Mouse (Mus musculus) embryo, embryonic 10 days (tissue): ENCODE measurements around the gene Polr2f.
A peak's percentile ranks its signal among the peaks of the same experiment; 100 is the strongest.

ENCODE experiments used
- DNase-seq: peaks from one replicate; pipeline ENCODE4 v3.0.0-alpha.2; 2015; ENCODE audit warnings: low spot score

The Polr2f gene

GRCm38 (mm10) chr15:79140866-79141565, at the start of gene Polr2f, which contains the start of gene 1700088E04Rik:
Gene Polr2f (plus strand): TSS chr15:79141009.
Gene 1700088E04Rik (minus strand): TSS chr15:79141253.
- DNase-seq = peak; percentile 100

GRCm38 (mm10) chr15:79092284-79092683, 48.5 kb upstream of the Polr2f start:
- DNase-seq = no peak

- peak; percentile 54 for DNase-seq
Measured at GRCm38 (mm10) chr15:79093083-79093839, 47.5 kb upstream of the Polr2f start.

GRCm38 (mm10) chr15:79095483-79095882, 45.3 kb upstream of the Polr2f start:
- DNase-seq = no peak

DNA sequence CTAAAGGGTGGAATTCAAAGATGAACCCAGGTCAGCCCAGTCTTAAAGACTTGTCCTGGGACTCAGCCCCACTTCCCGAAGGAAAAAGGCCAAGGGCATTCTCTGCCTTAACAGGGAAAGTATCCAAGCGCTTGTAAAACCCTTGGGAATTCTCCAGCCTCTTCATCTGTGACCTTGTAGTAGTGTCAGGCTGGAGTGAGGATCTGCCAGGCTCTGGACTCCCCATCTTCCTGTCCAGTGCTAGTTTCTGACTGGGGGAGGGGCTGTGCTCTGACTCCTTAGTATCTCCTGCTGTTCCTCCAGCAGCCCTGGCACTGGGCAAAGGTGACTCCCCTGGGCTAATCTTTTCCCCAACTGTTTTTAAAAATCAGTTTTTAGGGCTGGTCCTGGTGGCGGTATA, 44.3 kb upstream of the Polr2f start:
- no peak for DNase-seq

GRCm38 (mm10) chr15:79097135-79097534, 43.7 kb upstream of the Polr2f start:
- DNase-seq = no peak

- peak; percentile 31 for DNase-seq
Measured at GRCm38 (mm10) chr15:79097611-79098025, 43.2 kb upstream of the Polr2f start.

DNA sequence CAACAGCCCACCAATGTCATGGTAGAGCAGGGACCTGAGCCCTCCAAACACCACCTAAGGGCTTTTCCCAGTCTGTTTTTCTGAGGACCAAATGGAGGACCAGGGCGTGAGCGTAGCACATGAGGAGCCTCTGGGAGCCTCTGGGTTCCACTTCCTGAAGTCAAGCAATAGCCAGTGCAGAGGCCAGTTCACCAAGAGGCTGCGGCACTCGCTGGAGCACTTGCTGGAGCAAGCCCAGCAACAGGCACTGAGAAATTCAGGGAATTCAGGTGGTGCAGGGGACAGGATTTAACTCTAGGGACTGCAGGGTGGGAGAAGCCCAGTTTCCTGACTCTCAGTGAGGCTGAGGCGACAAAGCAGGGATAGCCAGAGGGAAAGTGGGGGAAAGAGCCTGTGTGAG, 42.6 kb upstream of the Polr2f start:
- no peak for DNase-seq

DNA sequence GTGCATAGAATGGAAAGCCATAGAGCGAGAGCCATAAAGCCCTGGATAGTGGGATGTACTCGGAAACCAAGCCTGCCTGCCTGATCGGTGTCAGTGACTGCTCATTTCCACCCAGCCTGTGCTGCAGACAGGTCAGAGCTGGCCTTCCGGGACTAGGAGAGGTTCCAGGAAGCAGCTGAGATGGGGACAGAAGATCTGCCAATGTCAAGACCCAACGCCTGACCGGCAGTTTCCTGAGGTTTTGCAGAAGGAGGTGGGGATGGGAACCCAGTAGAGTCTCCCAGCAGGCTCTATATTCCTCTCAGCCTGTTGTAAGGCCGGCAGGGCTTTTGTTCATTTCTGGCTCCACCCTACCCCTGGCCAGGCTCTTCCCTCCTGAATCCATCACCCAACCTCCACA, 41.9 kb upstream of the Polr2f start:
- no peak for DNase-seq

GRCm38 (mm10) chr15:79099456-79099855, 41.4 kb upstream of the Polr2f start:
- no peak for DNase-seq

DNA sequence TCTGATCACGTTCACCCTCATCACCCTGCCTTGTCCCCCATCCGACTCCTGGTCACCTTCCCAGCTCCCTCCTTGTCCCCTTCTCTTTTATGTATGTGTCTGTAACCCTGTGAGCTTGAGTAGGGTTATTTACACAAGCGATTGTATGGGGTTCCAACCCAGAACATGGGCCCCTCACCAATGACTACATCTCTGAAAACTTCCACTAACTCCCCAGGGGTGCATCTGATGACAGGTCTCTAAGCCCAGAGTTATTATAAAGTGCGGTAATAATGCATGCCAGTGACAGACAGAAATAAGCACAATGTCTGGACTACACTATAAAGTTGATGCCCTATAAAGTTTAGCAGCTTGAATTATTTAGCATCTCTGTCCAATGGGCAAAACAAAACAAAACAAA, 40.4 kb upstream of the Polr2f start:
- no peak for DNase-seq

DNA sequence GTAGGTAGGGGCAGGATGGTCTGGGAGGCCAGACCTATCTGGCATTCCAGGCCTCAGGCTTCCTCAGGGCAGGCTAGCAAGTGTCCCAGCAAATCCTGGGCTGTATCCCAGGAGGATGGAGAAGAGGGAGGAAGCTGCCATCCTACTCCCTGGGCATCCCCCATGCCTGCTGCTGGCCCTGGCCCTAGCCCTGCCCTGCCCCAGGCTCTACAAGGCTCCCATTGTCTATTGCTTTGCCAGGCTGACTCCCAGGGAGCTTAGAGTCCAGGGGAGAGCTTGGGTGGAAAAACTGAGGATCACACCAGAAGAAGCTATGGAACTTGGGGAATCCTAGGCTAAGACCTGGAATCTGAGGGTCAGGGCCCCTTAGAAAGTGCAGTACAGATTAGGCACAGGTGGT, 39.3 kb upstream of the Polr2f start:
- DNase-seq = no peak

DNA sequence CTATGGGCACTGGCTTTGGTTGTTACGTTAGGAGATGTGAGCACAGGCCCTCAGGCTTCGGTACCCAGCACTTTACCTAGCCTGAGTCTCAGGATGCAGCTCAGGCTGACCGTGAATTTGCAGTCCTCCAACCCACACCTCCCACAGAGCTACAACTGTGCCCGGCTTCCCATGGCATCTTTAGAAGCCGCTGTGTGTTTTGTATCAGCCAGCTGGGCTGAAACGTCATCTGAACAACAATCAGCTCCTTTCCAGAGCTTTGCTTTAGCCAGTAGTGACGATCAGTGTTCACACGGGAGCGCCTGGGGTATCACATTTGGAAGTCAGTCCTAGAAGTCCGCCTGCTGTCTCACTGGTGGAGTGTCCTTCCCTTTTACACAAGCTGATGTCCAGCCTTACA, 37.5 kb upstream of the Polr2f start:
- no peak for DNase-seq

- DNase-seq = no peak
Measured at GRCm38 (mm10) chr15:79105804-79106203, 35.0 kb upstream of the Polr2f start.

DNA sequence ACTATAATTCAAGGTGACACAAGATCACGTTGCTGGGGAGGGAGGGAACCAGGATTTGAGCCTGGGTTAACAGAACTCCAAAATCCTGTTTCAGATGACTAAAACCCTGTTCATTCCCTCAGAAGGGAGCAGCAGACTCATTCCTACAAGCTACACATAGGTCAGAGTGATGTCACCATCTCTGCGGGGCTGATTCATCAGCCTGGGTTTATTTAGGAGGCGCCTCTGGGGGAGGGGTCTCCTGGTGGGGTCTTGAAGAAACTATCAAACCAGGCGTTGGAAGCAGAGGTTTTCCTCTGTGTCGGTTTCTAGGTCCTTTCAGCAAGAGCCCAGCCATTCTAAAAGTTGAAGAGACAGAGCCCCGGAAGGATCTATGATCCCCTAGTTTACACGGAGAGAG, 32.8 kb upstream of the Polr2f start:
- DNase-seq = no peak

DNA sequence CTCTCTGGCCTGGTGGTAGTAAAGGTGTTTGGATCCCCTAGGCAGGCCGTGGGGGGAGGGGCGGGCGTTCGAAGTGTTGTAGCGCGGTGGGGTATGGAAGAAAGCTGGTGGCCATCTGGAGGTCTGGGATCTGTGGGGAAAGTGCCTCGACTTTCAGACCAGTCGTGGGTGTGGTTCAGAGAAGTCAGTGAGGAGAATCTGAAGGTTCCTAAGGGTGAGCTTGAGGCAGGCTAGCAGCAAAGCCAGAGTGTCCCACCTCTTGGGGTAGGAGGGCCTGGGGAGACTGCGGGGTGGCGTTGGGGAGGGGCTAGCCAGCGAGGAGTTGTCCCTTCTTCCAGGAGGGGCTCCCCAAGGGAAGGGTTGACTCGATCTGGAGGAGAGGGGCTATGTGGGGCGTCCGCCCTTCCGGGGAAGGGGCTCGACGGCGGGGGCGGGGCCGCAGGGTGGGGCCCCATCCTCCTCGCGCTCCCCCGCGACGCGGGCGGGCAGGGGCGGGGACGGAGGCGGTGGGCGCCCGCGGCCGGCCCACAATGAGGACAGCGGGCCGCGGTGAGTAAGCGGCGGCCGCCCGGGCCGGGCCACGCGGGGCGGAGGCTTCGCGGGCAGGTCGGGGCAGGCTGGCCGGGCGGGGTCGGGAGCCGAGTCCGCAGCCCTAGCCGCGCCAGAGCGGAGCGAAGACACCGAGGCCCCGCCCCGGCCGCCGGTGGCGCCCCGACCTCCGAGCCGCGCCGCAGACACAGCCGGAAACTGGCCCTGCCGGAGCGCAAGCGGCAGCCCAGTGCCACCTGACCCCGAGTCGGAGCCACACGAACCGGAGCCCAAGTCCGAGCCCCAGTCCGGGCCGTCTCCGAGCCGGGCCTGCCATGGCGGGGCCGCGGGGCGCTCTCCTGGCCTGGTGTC, 32.1 kb upstream of the Polr2f start, which contains the start of gene Micall1:
TSS of gene Micall1 (plus strand) at position 478 of the 900 bp plus-strand sequence.
- peak; percentile 63 for DNase-seq

GRCm38 (mm10) chr15:79109321-79109934, 31.4 kb upstream of the Polr2f start:
- peak; percentile 35 for DNase-seq

DNA sequence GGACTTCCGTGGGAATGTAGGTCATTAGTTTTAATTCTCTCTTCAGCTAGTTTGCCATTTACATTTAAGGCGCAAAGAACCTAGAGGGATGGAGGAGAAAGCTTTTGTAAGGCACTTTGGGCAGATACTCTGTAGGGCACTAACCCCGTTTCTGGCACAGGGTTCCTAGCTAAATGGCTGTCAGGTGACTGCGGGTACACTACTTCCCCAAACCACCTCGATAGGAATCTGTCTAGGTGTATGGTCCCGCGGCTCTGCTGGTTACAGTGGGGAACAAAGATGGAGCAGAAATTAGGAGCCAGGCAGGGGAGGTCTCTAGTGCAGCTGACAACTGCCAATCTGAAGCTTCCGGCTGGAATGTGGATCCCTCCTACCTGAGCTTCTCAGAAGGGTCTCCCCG, 30.8 kb upstream of the Polr2f start:
- no peak for DNase-seq

GRCm38 (mm10) chr15:79110528-79110927, 30.3 kb upstream of the Polr2f start:
- DNase-seq = no peak

DNA sequence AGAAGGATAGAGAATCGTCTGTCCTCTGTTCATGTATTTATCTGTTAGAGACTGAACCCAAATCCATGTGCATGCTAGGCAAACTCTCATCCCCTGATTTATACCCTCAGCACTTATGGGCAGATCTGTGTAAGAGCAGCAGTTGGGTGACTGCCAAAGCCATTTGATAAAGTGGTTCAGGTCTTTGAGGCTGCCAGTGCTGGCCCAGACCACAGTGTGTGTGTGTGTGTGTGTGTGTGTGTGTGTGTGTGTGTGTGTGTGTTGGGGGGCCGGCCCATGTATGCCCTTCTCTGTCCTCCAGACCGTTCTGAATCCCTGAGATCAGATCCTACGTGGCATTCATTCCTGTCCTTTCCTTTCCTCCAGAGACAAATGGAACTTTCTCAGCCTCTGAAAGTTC, 29.0 kb upstream of the Polr2f start:
- DNase-seq = no peak

DNA sequence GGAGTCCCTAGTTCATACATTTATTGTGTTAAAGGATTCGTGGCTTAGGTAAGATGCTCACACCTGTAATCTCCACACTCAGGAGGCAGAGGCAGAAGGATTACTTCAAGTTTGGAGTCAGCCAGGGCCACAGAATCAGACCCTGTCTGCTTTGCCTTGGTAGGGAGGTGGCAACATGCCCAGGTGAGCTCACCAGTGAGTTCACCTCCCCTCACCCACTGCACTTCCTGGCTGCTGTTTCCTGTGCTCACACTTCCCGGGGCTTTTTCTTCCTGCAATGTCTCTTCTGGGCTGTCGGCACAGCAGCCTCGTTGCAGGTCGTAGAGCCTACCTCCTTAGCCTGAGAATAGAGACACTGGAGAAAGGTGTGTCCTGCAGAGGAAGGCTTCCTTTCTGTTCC, 25.5 kb upstream of the Polr2f start:
- no peak for DNase-seq

DNA sequence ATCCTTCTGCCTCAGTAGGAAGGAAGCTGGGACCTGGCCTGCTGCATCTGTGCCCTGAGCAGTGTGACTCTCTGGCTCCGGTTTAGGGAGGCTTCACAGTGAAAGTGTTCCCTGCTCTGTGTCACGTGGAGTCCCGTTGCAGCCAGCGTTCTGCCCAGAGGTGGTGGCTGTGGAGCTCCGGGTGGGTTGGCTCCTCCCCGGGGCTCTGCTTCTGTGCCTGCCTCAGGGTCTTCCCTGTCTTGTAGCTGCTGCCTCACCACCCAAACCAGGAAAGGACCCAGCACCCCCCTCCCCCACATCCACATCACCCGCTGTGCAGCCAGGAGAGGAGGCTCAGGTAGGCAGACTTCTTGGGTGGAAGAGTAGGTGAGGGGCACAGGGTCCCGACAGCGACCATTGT, 21.3 kb upstream of the Polr2f start:
- DNase-seq = no peak
